Mouse (Mus musculus): ENCODE measurements at regions not wholly inside any gene's neighbourhood (a gene's known extent, or its start where the extent isn't known, plus 50 kb on each side); places are given as distances from the start of the nearest gene placed in this dataset.
A peak's percentile ranks its signal among the peaks of the same experiment; 100 is the strongest.

DNA sequence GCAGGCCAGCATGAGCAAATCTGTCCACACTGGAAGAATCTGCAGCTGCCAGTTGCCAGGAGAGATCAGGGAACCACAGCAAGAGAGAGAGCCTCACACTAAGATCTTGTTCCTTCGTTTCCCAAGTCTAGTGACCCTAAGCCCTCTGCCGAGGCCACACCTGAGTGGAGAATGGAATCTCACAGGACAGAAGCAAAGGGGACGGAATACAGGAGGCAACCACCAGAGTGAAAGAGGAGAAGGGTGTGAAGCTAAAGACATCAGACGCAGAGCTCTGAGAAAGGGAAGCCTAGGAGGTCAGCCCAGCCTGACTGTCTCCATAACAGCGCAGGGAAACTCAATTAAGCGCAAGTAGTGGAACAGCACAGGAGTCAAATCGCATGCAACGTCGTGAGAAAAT lies 75.0 kb downstream of the Suds3 start:
- Histone ChIP-seq H3K27ac (ENCODE audit: low read depth) (no peak overlapping the region), H3K4me2 (ENCODE audit: low read length) (no peak overlapping the region), H3K9me3 (ENCODE audit: control insufficient read depth, low read length) (no peaks in the 10 kb centered on the region), H3K4me1 (replicated peaks; ENCODE audit: control insufficient read depth, insufficient read depth, low read length) (no peaks in the 10 kb centered on the region), H3K27me3 (replicated peaks; ENCODE audit: control insufficient read depth, insufficient read depth, low read length) (no peaks in the 10 kb centered on the region), H3K9ac (ENCODE audit: low read length) (no peak overlapping the region), H3K36me3 (ENCODE audit: control insufficient read depth, insufficient read depth, low read length) (no peaks in the 10 kb centered on the region), H3K4me3 (ENCODE audit: low read depth, low read length) (no peak overlapping the region)
- WGBS, result 77% methylated on average over 9 of the region's 9 CpGs
- DNase-seq (ENCODE audit: low spot score), result no peak
- no peak for ATAC-seq (replicated peaks; ENCODE audit: low FRiP score, low TSS enrichment, low read depth)

- H3K4me1 ChIP-seq (replicated peaks; ENCODE audit: control insufficient read depth, insufficient read depth, low read length), result no peaks in the 10 kb centered on the region
- H3K4me2 ChIP-seq (ENCODE audit: low read length), result no peak overlapping the region
- DNase-seq (ENCODE audit: low spot score) (no peak), ATAC-seq (replicated peaks; ENCODE audit: low FRiP score, low TSS enrichment, low read depth) (no peak)
- no peak overlapping the region for H3K4me3 ChIP-seq (ENCODE audit: low read depth, low read length)
- H3K36me3 ChIP-seq (ENCODE audit: control insufficient read depth, insufficient read depth, low read length), result no peaks in the 10 kb centered on the region
- H3K27ac ChIP-seq (ENCODE audit: low read depth), result no peak overlapping the region
- no peaks in the 10 kb centered on the region for H3K9me3 ChIP-seq (ENCODE audit: control insufficient read depth, low read length)
- no peak overlapping the region for H3K9ac ChIP-seq (ENCODE audit: low read length)
- WGBS, result 18% methylated on average over 3 of the region's 3 CpGs
- H3K27me3 ChIP-seq (replicated peaks; ENCODE audit: control insufficient read depth, insufficient read depth, low read length), result no peaks in the 10 kb centered on the region
Observed at GRCm38 (mm10) chr5:117037261-117037660, 78.7 kb downstream of the Suds3 start.

GRCm38 (mm10) chr5:117032130-117032529 lies 83.8 kb downstream of the Suds3 start:
- DNase-seq (ENCODE audit: low spot score), result no peak
- ATAC-seq (replicated peaks; ENCODE audit: low FRiP score, low TSS enrichment, low read depth), result no peak
- WGBS, result 74% methylated on average over 10 of the region's 10 CpGs

GRCm38 (mm10) chr5:117025689-117026383 lies 90.1 kb downstream of the Suds3 start:
- 89% methylated on average over 13 of the region's 13 CpGs for WGBS
- no peak overlapping the region for H3K4me2 ChIP-seq (ENCODE audit: low read length)
- no peak overlapping the region for H3K27ac ChIP-seq (ENCODE audit: low read depth)
- H3K27me3 ChIP-seq (replicated peaks; ENCODE audit: control insufficient read depth, insufficient read depth, low read length), result no peaks in the 10 kb centered on the region
- DNase-seq (ENCODE audit: low spot score), result no peak
- no peaks in the 10 kb centered on the region for H3K36me3 ChIP-seq (ENCODE audit: control insufficient read depth, insufficient read depth, low read length)
- no peak overlapping the region for H3K4me3 ChIP-seq (ENCODE audit: low read depth, low read length)
- H3K9me3 ChIP-seq (ENCODE audit: control insufficient read depth, low read length), result no peaks in the 10 kb centered on the region
- H3K4me1 ChIP-seq (replicated peaks; ENCODE audit: control insufficient read depth, insufficient read depth, low read length), result no peaks in the 10 kb centered on the region
- H3K9ac ChIP-seq (ENCODE audit: low read length), result no peak overlapping the region
- no peak for ATAC-seq (replicated peaks; ENCODE audit: low FRiP score, low TSS enrichment, low read depth)

More at GRCm38 (mm10) chr5:117032130-117032529, 83.8 kb downstream of the Suds3 start:
- no peak overlapping the region for H3K4me3 ChIP-seq (ENCODE audit: low read depth, low read length)
- H3K36me3 ChIP-seq (ENCODE audit: control insufficient read depth, insufficient read depth, low read length), result no peaks in the 10 kb centered on the region
- H3K27me3 ChIP-seq (replicated peaks; ENCODE audit: control insufficient read depth, insufficient read depth, low read length), result no peaks in the 10 kb centered on the region
- H3K4me1 ChIP-seq (replicated peaks; ENCODE audit: control insufficient read depth, insufficient read depth, low read length), result no peaks in the 10 kb centered on the region
- no peak overlapping the region for H3K4me2 ChIP-seq (ENCODE audit: low read length)
- H3K9me3 ChIP-seq (ENCODE audit: control insufficient read depth, low read length), result no peaks in the 10 kb centered on the region
- H3K27ac ChIP-seq (ENCODE audit: low read depth), result no peak overlapping the region
- H3K9ac ChIP-seq (ENCODE audit: low read length), result no peak overlapping the region

GRCm38 (mm10) chr5:117018419-117019150 lies 97.3 kb downstream of the Suds3 start:
- no peak overlapping the region for H3K4me3 ChIP-seq (ENCODE audit: low read depth, low read length)
- no peaks in the 10 kb centered on the region for H3K9me3 ChIP-seq (ENCODE audit: control insufficient read depth, low read length)
- ATAC-seq (replicated peaks; ENCODE audit: low FRiP score, low TSS enrichment, low read depth) (no peak), DNase-seq (ENCODE audit: low spot score) (no peak)
- no peak overlapping the region for H3K4me2 ChIP-seq (ENCODE audit: low read length)
- no peaks in the 10 kb centered on the region for H3K36me3 ChIP-seq (ENCODE audit: control insufficient read depth, insufficient read depth, low read length)
- WGBS, result 77% methylated on average over 6 of the region's 6 CpGs
- no peaks in the 10 kb centered on the region for H3K4me1 ChIP-seq (replicated peaks; ENCODE audit: control insufficient read depth, insufficient read depth, low read length)
- H3K27me3 ChIP-seq (replicated peaks; ENCODE audit: control insufficient read depth, insufficient read depth, low read length), result no peaks in the 10 kb centered on the region
- H3K27ac ChIP-seq (ENCODE audit: low read depth), result no peak overlapping the region
- H3K9ac ChIP-seq (ENCODE audit: low read length), result no peak overlapping the region

GRCm38 (mm10) chr5:117011128-117011527 lies 104.8 kb downstream of the Suds3 start:
- no peaks in the 10 kb centered on the region for H3K9me3 ChIP-seq (ENCODE audit: control insufficient read depth, low read length)
- DNase-seq (ENCODE audit: low spot score), result no peak
- no peak overlapping the region for H3K27ac ChIP-seq (ENCODE audit: low read depth)
- no peak for ATAC-seq (replicated peaks; ENCODE audit: low FRiP score, low TSS enrichment, low read depth)
- WGBS, result 88% methylated on average over 7 of the region's 7 CpGs
- no peak overlapping the region for H3K4me3 ChIP-seq (ENCODE audit: low read depth, low read length)
- no peaks in the 10 kb centered on the region for H3K27me3 ChIP-seq (replicated peaks; ENCODE audit: control insufficient read depth, insufficient read depth, low read length)
- no peak overlapping the region for H3K4me2 ChIP-seq (ENCODE audit: low read length)
- no peak overlapping the region for H3K9ac ChIP-seq (ENCODE audit: low read length)
- H3K4me1 ChIP-seq (replicated peaks; ENCODE audit: control insufficient read depth, insufficient read depth, low read length), result no peaks in the 10 kb centered on the region
- H3K36me3 ChIP-seq (ENCODE audit: control insufficient read depth, insufficient read depth, low read length), result no peaks in the 10 kb centered on the region

DNA sequence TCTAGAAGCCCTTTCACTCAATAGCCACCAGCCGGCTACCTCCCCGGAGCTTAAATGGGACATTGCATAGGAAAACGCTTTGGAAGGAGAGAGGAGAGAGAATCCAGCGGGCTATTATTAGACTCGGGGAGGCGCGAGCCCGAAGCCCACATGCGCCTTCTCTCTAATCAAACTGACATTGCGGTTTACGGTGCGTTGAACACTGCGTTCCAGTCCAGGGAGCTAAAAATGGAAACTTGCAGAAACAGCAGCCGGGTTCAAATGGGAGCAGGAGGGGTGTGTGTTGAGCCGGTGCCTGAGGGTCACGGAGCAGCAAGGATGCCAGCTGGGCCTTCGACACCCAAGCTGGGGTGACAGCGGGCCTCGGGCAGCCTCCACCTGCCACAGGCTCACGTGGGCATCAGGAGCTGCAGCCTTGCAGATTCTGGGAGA lies 115.1 kb downstream of the Suds3 start:
- ATAC-seq (replicated peaks; ENCODE audit: low FRiP score, low TSS enrichment, low read depth) (no peak), DNase-seq (ENCODE audit: low spot score) (no peak)
- Histone ChIP-seq H3K4me3 (ENCODE audit: low read depth, low read length) (no peak overlapping the region), H3K27me3 (replicated peaks; ENCODE audit: control insufficient read depth, insufficient read depth, low read length) (no peaks in the 10 kb centered on the region), H3K36me3 (ENCODE audit: control insufficient read depth, insufficient read depth, low read length) (no peaks in the 10 kb centered on the region), H3K9ac (ENCODE audit: low read length) (no peak overlapping the region), H3K27ac (ENCODE audit: low read depth) (no peak overlapping the region), H3K4me2 (ENCODE audit: low read length) (no peak overlapping the region), H3K9me3 (ENCODE audit: control insufficient read depth, low read length) (no peaks in the 10 kb centered on the region), H3K4me1 (replicated peaks; ENCODE audit: control insufficient read depth, insufficient read depth, low read length) (no peaks in the 10 kb centered on the region)
- WGBS, result 79% methylated on average over 20 of the region's 20 CpGs

- Histone ChIP-seq H3K4me2 (ENCODE audit: low read length) (no peak overlapping the region), H3K27me3 (replicated peaks; ENCODE audit: control insufficient read depth, insufficient read depth, low read length) (no peaks in the 10 kb centered on the region), H3K9ac (ENCODE audit: low read length) (no peak overlapping the region), H3K36me3 (ENCODE audit: control insufficient read depth, insufficient read depth, low read length) (no peaks in the 10 kb centered on the region), H3K9me3 (ENCODE audit: control insufficient read depth, low read length) (no peaks in the 10 kb centered on the region), H3K4me3 (ENCODE audit: low read depth, low read length) (no peak overlapping the region), H3K4me1 (replicated peaks; ENCODE audit: control insufficient read depth, insufficient read depth, low read length) (no peaks in the 10 kb centered on the region), H3K27ac (ENCODE audit: low read depth) (no peak overlapping the region)
- DNase-seq (ENCODE audit: low spot score), result no peak
- ATAC-seq (replicated peaks; ENCODE audit: low FRiP score, low TSS enrichment, low read depth), result no peak
- 38% methylated on average over 5 of the region's 5 CpGs for WGBS
Observed at GRCm38 (mm10) chr5:116994508-116994907, 121.4 kb downstream of the Suds3 start.

- H3K27ac ChIP-seq (ENCODE audit: low read depth), result no peak overlapping the region
- ATAC-seq (replicated peaks; ENCODE audit: low FRiP score, low TSS enrichment, low read depth), result no peak
- no peaks in the 10 kb centered on the region for H3K36me3 ChIP-seq (ENCODE audit: control insufficient read depth, insufficient read depth, low read length)
- no peaks in the 10 kb centered on the region for H3K4me1 ChIP-seq (replicated peaks; ENCODE audit: control insufficient read depth, insufficient read depth, low read length)
- DNase-seq (ENCODE audit: low spot score), result peak; percentile 33
- H3K9me3 ChIP-seq (ENCODE audit: control insufficient read depth, low read length), result no peaks in the 10 kb centered on the region
- no peak overlapping the region for H3K4me3 ChIP-seq (ENCODE audit: low read depth, low read length)
- 88% methylated on average over 1 of the region's 1 CpGs for WGBS
- H3K4me2 ChIP-seq (ENCODE audit: low read length), result no peak overlapping the region
- no peaks in the 10 kb centered on the region for H3K27me3 ChIP-seq (replicated peaks; ENCODE audit: control insufficient read depth, insufficient read depth, low read length)
- no peak overlapping the region for H3K9ac ChIP-seq (ENCODE audit: low read length)
Observed at GRCm38 (mm10) chr5:116993674-116994073, 122.2 kb downstream of the Suds3 start.

Data from intestine, embryonic 14.5 days (tissue).